Mouse (Mus musculus): ENCODE results near the gene Mblac2. TPM values are rescaled to one million over a fixed set of nuclear protein-coding genes. Genes with fewer than 3 reads are reported as not detected.

Gene Mblac2
- 1 to 10 TPM; 3.2 to 3.7 TPM for total RNA-seq (2023)

GRCm38 (mm10) chr13:81710775-81711545 is at the start of gene Mblac2, which contains the start of gene Polr3g:
Mblac2 (plus strand) TSS chr13:81711341.
Polr3g (minus strand) TSS chr13:81711013.

GRCm38 (mm10) chr13:81782971-81783404 is 71.8 kb downstream of the Mblac2 start, which contains the start of gene Cetn3:
Cetn3 (plus strand) TSS chr13:81783077.

Other genes with a start within 250 kb of the Mblac2 start
- gene Adgrv1, start 78.2 kb upstream of the Mblac2 start, total RNA-seq (2023) = under 1 TPM; 0.44 to 0.95 TPM
- gene Lysmd3, start 53.7 kb upstream of the Mblac2 start, total RNA-seq (2023) = 10 to 100 TPM; 21.5 to 25.1 TPM
- 1 to 10 TPM; 2.7 to 3.7 TPM for gene Polr3g, start 328 bp upstream of the Mblac2 start, total RNA-seq (2023)
- 10 to 100 TPM; 50.3 to 52.2 TPM for gene Cetn3, start 71.7 kb downstream of the Mblac2 start, total RNA-seq (2023)